Mouse (Mus musculus): ENCODE results near the gene Ifitm3. TPM values are rescaled to one million over a fixed set of nuclear protein-coding genes. Genes with fewer than 3 reads are reported as not detected.
"Not testable (repeated sequence)": the region's sequence is repeated elsewhere in the genome, so short reads cannot be mapped to it uniquely, and the experiment has no call there.

The Ifitm3 gene
- total RNA-seq, 2 experiments from 2014 or later, result 44.9 to 54.0 TPM

DNA sequence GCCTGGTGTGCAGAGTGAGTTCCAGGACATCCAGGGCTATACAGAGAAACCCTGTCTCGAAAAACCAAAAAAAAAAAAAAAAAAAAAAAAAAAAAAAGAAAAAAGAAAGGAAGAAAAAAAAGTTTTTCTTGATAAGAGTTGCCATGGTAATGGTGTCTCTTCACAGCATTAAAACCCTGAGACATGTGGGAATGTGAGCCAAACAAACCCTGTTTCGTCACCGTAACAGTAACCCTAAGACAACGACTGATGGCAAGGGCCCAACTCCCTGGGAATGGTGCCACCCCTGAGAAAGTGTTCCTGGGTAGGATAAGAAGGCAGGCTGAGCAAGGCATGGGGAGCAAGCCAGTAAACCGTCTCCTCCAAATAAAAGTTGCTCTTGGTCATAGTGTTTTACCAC, 3.7 kb downstream of the Ifitm3 start:
- no peak for DNase-seq
- intact Hi-C loops (cut with DNase I; ENCODE audit: low total_unique reads), result loop anchor here (5.0 kb wide), 1 partner anchor 40 kb away; no protein-coding TSS in a partner anchor

DNA sequence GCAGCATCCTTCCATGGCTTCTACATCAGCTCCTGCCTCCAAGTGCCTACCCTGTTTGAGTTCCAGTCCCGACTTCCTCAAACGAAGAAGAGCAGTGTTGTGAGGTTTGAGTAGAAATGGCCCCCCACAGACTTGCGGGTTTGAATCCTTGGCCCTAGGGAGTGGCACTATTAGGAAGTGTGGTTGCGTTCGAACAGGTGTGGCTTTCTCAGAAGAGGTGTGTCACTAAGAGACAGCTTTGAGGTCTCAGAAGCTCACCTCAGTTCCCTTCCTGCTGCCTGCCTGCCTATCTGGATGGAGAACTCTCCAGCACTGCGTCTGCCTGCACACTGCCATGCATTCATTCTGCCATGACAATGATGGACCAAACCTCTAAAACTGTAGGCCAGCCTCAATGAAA, 4.1 kb downstream of the Ifitm3 start:
- intact Hi-C loops (cut with DNase I; ENCODE audit: low total_unique reads), result loop anchor here (5.0 kb wide), 1 partner anchor 41 kb away; no protein-coding TSS in a partner anchor
- no peak for DNase-seq

DNA sequence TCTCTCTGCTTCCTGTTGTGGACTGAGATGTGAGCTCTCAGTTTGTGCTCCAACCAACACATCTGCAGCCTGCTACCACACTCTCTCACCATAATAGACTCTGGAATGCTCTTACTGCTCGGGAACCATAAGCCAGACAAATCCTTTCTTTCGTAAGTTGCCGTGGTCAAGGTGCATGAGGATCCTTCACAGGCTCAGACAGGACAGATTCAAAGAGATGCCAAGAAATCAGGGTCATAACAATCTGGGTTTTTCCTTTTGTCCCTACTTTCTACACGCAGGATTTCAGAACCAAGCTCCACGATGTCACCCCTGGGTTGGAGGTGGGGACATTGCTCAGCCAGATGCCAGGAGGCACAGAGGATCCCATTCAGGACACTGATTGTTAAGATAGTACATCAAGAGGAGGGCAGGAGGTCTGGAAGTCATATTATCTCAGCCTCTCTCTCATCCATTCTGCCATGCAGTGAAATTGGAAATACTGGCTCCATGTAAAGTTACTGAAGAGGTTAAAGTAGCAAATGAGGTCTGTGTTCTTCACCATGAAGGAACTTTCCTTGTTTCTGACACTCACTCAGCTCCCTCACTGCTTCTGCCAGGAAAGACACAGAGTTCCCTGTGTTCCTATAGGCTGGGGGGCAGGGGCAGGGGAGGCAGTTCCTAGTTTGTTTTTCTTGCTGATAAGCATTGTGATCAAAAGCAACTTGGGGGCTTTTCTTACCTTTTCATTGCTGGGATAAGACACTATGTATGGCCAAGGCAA, 7.1 kb downstream of the Ifitm3 start:
- intact Hi-C loops (cut with DNase I; ENCODE audit: low total_unique reads), result no loop called here
- DNase-seq, result no peak

DNA sequence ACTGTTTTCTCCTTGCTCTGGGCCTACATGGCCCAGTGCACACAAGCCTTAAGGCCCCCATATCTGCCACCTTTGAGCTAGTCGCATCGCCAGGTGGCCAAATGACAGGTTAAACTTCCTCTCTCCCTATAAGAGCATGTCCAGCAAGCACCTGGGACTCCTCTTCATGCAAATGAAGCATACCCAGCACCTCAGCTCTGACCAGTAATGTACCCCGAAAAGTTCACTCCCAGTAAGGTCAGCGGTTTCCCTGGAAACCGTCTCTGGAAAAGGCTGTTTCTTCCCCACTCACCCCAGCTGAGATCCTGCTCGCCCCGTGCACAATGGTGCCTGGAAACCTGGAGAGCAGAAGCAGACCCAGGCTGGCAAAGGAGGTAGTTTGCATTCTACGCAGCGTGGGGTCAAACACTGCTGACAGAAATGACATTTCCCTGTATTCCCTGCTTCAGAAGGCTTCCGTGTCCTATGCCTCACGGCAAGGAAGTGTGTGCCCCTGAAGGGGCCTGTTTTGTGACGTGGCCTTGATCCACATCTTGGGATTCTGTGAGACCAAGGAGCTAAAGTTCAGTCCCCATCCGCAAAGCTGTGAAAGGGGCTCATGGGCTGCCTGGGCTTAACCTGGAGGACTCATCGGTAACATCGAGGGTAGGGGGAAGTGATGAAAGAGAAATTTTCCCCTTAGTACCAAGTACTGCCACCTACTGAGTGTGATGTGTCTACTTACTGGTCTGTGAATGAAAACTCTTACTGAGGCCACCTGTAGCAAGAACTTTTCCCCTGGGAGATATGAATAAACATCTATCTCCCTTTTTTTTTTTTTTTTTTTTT, 9.5 kb downstream of the Ifitm3 start:
- no peak for DNase-seq
- intact Hi-C loops (cut with DNase I; ENCODE audit: low total_unique reads), result no loop called here

DNA sequence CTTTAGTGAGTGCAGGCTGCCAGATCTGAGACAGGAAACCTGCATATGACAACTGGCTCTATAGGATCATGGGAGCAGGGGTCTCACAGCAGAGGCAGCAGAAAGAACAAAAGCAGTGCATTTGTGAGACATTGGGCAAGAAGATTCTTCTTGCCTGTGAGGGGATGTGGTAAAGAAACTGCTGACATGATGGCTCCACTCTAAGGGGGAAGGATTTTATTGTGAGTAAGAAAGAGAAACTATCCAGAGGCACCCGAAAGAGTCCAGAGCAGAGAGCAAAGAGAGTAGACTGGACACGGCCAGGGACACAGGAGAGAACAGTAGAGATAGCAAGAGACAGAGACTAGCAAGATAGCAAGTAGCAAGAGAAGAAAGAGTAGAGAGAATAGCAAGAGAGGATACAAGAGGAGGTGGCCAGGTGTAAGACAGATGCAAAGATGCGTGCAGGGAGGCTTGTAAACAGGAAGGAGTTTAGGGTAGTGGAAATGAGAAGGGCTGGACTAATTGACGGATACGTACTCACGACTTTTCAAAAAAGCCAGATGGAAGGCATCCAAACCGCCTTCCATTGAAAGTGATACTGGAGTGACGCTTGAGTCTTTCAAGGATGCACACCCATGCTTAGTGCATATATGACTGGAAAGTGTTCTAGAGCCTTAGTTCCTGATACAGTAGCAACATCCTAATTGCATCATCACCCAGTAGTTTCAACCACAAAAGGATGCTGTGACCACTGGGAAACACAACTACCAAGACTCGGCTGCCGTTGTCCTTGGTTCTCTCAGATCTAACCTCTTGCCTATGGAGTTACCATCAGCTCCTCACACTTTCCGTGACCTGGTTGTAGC, 11.5 kb downstream of the Ifitm3 start:
- DNase-seq, result no peak
- intact Hi-C loops (cut with DNase I; ENCODE audit: low total_unique reads), result no loop called here

DNA sequence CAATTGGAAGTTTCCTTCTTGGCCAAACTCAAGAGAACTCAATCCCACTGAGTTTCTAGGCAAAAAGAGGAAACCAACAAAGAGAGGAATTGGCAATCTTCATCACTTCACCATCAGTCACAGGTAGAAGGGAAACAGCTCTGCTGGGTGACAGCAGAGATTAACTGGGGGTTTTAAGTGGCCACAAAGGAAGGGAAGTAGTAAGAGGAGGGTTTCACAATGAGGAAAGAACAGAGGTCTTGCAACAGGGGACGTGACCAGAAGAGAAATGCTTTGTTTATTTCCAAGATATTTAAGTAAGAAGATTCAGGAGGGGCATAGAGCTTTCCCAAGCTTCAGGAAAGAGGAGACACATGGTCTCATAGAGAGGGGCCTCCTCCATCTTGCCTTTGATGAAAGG, 12.8 kb downstream of the Ifitm3 start:
- DNase-seq, result no peak
- intact Hi-C loops (cut with DNase I; ENCODE audit: low total_unique reads), result no loop called here

DNA sequence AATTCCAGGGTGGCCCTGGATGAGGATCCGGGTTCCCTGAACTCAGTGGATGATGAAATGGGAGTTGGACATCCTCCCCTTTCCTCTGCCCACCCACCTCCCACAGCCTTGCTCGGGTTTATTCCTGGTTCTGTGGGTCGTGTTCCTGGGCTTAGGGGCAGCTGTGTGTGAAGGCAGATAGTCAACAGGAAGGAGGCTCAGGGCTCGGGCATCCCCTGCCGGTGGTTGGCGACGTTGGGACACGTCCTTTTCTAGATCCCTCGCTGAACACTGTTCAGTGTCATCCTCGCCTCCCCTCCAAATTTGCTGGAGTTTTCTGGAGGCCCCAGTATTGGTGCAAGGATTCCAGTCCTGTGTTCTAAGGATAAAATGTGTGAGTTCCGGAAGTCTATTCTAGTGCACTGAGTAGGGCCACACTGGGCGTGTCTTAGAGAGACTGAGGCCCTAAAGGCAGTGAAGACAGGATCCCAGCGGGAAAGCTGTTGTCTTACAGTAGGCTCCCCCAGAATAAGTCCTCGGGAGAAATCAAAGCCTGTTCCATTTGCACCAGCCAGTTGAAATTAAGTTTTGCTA, 19.4 kb downstream of the Ifitm3 start:
- intact Hi-C loops (cut with DNase I; ENCODE audit: low total_unique reads), result no loop called here
- no peak for DNase-seq

DNA sequence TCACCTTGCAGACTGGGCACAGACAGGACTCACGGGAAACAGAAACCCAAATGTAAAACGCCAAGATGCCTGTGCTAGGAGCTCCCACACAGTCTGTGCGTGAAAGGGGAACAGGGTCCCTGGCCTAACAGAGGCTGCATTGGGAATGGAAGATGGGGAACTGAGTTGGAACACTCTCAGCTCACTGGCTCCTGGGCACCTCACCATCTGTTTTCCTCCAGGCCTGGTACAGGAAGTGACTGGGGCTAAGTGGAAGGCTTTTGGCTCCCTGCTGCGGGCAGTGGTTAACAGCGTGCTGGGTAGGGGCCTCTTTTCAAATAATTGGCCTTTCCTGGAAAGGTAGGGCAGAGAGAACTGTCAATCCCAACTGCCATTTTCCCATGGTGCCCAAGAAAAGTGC, 19.9 kb downstream of the Ifitm3 start:
- intact Hi-C loops (cut with DNase I; ENCODE audit: low total_unique reads), result no loop called here
- DNase-seq, result no peak

DNA sequence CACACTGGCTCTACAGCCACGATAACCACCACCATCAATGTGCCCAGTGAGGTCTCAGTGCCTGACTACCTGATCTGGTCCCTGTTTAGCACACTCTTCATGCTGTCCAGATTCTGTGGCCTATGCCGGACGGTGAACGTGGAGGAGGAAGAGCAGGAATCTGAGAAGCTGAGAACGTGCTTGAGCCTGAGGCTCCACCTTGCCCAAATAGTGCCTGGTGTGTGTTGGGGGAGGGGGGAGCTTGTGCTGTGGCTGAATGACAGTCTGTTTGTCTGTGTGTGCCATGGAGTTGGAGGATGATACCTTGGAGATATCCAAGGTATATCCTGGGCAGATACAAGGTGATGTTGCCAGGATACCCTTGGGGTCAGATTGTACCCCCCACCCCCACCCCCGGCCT, 20.4 kb downstream of the Ifitm3 start:
- no peak for DNase-seq
- intact Hi-C loops (cut with DNase I; ENCODE audit: low total_unique reads), result no loop called here

DNA sequence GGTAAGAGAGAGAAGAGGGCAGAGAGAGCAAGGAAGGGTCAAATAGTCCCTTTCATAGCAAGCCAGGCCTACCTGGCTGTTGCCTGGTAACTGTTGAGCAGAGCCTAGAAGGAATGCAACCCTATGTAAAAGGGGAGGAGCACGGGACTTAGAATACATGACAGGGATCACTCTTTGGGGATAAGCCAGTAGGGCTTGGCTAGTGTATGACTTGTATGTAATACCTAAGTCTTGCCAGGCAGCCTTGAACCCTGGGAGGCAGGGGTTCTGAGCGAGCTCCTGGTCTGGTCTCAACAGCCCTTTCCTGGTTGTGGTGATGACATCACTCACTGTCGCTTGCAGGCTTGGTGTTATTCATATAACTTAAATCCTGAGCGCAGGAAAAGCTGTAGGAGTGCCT, 21.5 kb downstream of the Ifitm3 start:
- DNase-seq, result no peak
- intact Hi-C loops (cut with DNase I; ENCODE audit: low total_unique reads), result no loop called here

DNA sequence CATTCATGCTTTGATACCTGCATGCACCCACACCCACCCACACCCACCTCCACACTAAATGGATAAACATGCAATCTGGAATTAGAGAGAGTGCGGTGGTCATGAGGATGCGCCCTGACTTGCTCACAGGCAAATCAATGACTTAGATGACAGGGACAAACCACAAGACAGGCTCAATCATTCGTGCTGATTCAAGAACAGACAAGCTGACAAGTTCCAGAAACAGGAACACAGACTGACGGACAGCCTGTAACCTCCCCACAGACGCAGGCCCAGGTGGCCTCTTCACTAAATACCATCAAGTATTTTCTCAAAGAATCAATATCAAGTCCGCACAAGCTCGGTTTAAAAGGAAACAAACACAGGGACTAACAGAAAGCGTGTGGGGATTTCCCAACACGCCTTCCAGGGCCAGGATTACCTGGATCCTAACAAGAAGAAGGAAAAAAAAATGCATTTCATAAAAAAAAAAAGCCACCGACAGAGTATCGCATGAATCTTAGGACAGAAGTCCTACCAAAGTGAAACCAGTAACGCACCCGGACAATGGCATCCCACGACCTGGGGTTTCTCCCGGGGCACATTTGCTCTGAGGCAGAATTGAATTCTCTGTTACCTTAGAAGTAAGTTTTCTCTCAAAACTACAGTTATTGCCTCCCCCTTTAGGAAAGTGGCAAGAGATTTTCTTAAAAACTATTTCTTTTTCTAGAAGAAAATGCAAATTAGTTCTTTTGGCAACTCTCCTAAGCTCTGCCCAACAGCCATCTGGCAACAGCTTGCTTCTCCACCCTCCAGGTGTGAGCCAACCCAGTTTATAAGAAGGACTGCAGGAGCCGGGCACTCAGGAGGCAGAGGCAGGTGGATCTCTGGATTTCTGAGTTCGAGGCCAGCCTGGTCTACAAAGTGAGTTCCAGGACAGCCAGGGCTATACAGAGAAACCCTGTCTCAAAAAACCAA, 23.1 kb downstream of the Ifitm3 start:
- DNase-seq, result no peak
- intact Hi-C loops (cut with DNase I; ENCODE audit: low total_unique reads), result no loop called here

DNA sequence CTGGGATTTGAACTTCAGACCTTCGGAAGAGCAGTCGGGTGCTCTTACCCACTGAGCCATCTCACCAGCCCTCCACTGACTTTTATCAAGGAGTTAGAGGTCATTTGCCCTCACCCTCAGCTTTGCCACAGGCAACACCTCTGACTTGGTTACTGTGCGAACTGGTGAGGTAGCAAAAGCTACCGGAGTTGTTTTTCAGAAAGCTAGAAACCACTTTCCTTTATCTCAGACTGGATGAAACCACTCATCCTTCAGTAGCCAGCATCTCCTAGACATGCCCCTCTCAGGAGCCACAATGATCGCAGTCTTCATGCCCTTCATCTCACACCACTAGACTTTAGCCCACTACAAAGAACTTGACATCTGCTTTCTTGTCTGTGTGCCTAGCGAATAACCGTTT, 27.6 kb downstream of the Ifitm3 start:
- no peak for DNase-seq

DNA sequence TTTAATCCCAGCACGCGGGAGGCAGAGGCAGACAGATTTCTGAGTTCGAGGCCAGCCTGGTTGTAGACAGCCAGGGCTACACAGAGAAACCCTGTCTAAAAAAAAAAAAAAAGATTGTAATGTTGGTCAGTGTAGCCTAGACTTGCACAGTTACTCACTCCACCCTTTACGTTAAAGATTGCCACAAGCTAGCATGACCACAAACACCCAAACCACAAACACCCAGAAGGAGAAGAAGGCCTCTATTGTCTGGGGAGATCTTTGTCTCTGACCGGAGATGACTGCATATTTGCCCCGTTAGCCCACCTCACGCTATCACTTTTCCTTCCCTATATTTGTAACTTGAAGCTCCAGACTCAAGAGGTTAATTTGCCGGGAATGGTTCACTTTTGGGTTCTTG, 28.9 kb downstream of the Ifitm3 start:
- DNase-seq, result no peak
- intact Hi-C loops (cut with DNase I; ENCODE audit: low total_unique reads), result no loop called here

More for the DNA sequence above, 27.6 kb downstream of the Ifitm3 start:
- intact Hi-C loops (cut with DNase I; ENCODE audit: low total_unique reads), result no loop called here

DNA sequence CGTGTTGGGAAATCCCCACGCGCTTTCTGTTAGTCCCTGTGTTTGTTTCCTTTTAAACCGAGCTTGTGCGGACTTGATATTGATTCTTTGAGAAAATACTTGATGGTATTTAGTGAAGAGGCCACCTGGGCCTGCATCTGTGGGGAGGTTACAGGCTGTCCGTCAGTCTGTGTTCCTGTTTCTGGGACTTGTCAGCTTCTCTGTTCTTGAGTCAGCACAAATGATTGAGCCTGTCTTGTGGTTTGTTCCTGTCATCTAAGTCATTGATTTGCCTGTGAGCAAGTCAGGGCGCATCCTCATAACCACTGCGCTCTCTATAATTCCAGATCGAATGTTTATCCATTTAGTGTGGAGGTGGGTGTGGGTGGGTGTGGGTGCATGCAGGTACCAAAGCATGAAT, 33.9 kb downstream of the Ifitm3 start:
- intact Hi-C loops (cut with DNase I; ENCODE audit: low total_unique reads); DNase-seq: not testable (repeated sequence)

DNA sequence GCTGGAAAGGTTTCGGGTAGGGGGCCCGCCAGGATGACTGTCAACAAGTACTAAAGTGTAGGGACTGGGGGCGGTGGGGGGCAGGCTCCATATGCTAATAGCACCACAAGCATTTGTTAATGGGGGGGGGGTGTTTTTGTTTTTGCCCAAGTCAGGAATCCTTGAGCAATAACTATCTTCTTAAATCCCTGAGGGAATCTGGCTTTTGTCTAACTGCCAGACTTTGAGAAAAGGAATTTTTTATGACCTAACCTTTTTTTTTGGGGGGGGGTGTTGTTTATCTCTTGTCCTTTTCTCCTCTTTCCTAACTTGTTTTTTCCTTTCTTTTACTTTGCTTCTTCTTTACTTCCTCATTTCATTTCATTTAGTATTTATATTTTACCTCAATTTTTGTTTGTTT, 35.1 kb downstream of the Ifitm3 start:
- no peak for DNase-seq
- intact Hi-C loops (cut with DNase I; ENCODE audit: low total_unique reads), result no loop called here

DNA sequence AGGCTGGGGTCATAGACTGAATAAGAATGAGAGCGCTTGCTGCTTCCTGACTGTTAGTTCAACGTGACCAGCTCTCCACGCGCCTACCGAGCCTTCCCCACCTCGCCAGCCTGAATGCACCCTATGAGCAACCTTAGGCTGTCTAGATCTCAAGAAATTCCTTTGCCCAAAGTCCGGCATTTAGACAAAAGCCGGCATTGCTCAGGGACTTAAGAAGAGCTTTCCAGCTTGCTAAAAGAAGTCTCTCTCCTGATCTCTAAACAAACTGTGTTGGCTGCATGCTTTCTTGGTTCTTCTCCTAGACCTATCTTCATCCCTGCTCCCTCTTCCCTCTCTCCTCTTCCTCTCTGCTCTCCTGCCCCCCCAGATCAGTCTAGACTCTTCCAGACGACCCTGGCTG, 35.6 kb downstream of the Ifitm3 start:
- no peak for DNase-seq
- intact Hi-C loops (cut with DNase I; ENCODE audit: low total_unique reads), result no loop called here

DNA sequence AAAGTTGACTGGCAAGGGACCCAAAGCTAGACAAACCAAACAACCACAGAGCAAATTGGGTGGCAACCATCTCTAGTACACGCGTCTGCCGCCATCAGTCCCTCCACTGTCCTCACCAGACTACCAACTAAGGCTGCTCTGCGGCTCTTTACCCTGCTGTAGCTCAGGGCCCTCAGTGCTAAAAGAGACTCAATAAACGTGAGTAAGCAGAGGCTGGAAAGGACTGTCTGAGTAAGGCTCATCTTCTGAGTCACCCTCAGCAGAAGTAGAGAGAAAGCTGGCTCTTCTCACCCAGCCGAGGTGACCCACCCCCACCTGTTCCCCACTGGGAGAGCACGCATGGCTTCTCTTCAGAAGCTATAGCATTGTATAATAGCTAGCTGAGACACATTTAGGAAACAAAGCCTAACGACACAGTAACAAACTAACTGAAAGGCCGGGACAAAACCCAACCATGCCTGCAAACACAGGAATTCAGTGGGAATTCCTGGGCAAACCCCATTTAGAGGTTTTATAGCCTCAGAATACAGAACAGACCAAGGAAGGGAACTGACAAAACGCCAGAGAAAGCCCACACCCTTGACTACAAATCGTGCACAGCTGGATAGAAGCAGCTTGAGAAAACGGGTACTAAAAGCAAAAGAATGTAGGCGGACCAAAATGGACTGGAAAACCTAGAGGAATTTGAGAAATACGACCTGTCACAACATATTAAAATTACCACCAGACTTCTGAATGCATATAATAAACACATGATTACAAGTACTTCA, 37.0 kb downstream of the Ifitm3 start:
- no peak for DNase-seq
- intact Hi-C loops (cut with DNase I; ENCODE audit: low total_unique reads), result no loop called here

Data from gastrocnemius, postnatal 14 days (tissue).